Mouse (Mus musculus) forebrain, embryonic 13.5 days (tissue): Measurements from ENCODE around the gene Calhm1. TPM values are rescaled to one million over a fixed set of nuclear protein-coding genes. Genes with fewer than 3 reads are reported as not detected.

Experiments
- ATAC-seq: fragments of 200-750 bp; cut with Nextera tagmentation; 2 replicates; pipeline ENCODE4 v1.8.0; 2017
- H3K27ac ChIP-seq: fragments of 300-500 bp; sonication (generic); 2 replicates; pipeline ENCODE4 v1.5.1; 2015; ENCODE audit warnings: inconsistent platforms, mild to moderate bottlenecking, moderate library complexity
- H3K27me3 ChIP-seq: fragments of 300-500 bp; sonication (generic); 2 replicates; pipeline ENCODE4 v1.6.1; 2015; ENCODE audit warnings: mild to moderate bottlenecking, inconsistent platforms
- H3K36me3 ChIP-seq: fragments of 300-500 bp; sonication (generic); 2 replicates; pipeline ENCODE4 v1.6.1; 2015; ENCODE audit warnings: mild to moderate bottlenecking, inconsistent platforms; ENCODE audit not compliant: poor library complexity, severe bottlenecking
- H3K4me1 ChIP-seq: fragments of 300-500 bp; sonication (generic); 2 replicates; pipeline ENCODE4 v1.6.1; 2015; ENCODE audit warnings: inconsistent platforms
- H3K4me2 ChIP-seq: fragments of 300-500 bp; sonication (generic); 2 replicates; pipeline ENCODE4 v1.6.1; 2015; ENCODE audit warnings: inconsistent platforms, mild to moderate bottlenecking, moderate library complexity
- H3K4me3 ChIP-seq: fragments of 300-500 bp; sonication (generic); 2 replicates; pipeline ENCODE4 v1.5.1; 2015; ENCODE audit warnings: mild to moderate bottlenecking, inconsistent platforms
- H3K9ac ChIP-seq: fragments of 300-500 bp; sonication (generic); 2 replicates; pipeline ENCODE4 v1.6.1; 2015; ENCODE audit warnings: mild to moderate bottlenecking, inconsistent platforms
- H3K9me3 ChIP-seq: fragments of 300-500 bp; sonication (generic); replicated peaks from 2 replicates; pipeline ENCODE4 v1.6.1; 2016; ENCODE audit warnings: inconsistent platforms
- WGBS: fragments of 180-500 bp; shearing (Covaris S2); methylation state at CpG from one replicate; pipeline ENCODE4 v1.1.7; 2015; 5-methylcytosine and 5-hydroxymethylcytosine counted together
- polyA plus RNA-seq: library from polyadenylated mRNA; unstranded; fragments of >200 nt; fragmentation: Nextera tagmentation; extraction: Ambion mirVana; gene quantifications from 2 replicates; pipeline ENCODE4 v1.2.1, GENCODE M21; 2015

Calhm1 gene
- polyA plus RNA-seq, 1 experiment from 2014 or later: not detected

DNA sequence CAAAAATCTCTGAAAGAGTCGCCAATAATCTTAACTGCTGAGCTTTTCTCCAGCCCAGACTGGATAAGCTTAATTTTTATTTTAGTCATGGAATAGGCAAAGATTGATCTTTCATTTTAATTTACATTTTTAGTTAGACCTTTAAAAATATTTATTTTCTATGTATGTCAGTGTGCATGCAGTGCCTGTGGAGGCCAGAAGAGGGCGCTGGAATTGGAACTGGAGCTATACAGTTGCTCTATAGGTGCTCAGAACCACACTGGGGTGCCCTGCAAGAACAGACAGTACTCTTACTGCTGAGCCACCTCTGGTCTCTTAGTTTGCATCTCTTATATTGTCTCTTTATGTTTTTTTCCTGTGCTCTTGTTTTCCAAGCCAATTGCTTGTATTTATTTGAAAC lies 21.3 kb downstream of the Calhm1 start:
- Histone ChIP-seq H3K27me3 (no peaks in the 10 kb centered on the region), H3K4me1 (no peaks in the 10 kb centered on the region), H3K4me3 (no peak overlapping the region), H3K36me3 (peaks cover 73% of the 10 kb centered on the region), H3K9ac (no peak overlapping the region), H3K4me2 (no peak overlapping the region), H3K9me3 (no peaks in the 10 kb centered on the region), H3K27ac (no peak overlapping the region)
- no peak for ATAC-seq
- WGBS: 30% methylated on average over 2 of the region's 2 CpGs

DNA sequence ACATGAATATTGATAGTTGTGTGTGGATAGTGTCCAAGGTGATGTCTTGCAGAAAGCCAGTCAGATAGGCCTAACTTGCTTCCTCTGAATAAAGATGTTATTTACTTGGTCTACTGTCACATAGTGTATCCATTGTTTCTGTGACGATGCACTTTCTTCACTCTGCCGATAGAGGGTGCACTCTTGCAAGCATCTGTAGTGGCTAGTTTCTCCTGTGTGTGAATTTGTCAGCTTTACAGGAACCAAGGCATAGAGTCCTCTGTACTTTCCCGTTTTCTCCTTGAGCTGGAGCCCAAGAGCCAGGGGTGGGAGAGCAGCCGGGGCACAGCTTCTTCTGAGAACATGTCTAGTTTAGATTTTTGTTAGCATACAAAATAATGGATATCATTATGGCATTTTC lies 23.0 kb downstream of the Calhm1 start:
- peaks cover 73% of the 10 kb centered on the region for H3K36me3 ChIP-seq

DNA sequence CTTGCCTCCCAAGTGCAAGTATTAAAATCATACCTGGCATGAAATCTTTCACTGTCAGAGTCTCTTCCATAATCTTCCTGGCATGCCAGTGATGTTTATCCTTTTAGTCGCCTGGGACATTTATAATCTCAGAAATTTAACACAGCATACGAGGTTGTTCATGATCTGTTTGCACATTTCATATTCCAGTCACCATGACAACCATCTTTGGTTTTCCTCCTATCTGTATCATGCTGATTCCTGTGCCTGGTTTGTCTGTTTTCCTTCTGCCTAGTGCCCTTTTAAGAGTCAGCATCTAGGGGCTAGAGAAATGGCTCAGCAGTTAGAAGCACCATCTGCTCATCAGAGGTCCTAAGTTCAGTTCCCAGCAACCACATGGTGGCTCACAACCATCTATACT lies 25.4 kb downstream of the Calhm1 start:
- Histone ChIP-seq H3K27ac (no peak overlapping the region), H3K9ac (no peak overlapping the region), H3K4me2 (no peak overlapping the region), H3K4me3 (no peak overlapping the region), H3K9me3 (no peaks in the 10 kb centered on the region), H3K27me3 (no peaks in the 10 kb centered on the region), H3K4me1 (no peaks in the 10 kb centered on the region), H3K36me3 (peaks cover 76% of the 10 kb centered on the region)
- ATAC-seq: no peak
- 92% methylated on average over 2 of the region's 2 CpGs for WGBS

More for the DNA sequence above, 23.0 kb downstream of the Calhm1 start:
- no peak for ATAC-seq
- WGBS: 41% methylated on average over 4 of the region's 4 CpGs
- Histone ChIP-seq H3K4me1 (no peaks in the 10 kb centered on the region), H3K27me3 (no peaks in the 10 kb centered on the region), H3K9me3 (no peaks in the 10 kb centered on the region), H3K4me3 (no peak overlapping the region), H3K4me2 (no peak overlapping the region), H3K27ac (no peak overlapping the region), H3K9ac (no peak overlapping the region)

DNA sequence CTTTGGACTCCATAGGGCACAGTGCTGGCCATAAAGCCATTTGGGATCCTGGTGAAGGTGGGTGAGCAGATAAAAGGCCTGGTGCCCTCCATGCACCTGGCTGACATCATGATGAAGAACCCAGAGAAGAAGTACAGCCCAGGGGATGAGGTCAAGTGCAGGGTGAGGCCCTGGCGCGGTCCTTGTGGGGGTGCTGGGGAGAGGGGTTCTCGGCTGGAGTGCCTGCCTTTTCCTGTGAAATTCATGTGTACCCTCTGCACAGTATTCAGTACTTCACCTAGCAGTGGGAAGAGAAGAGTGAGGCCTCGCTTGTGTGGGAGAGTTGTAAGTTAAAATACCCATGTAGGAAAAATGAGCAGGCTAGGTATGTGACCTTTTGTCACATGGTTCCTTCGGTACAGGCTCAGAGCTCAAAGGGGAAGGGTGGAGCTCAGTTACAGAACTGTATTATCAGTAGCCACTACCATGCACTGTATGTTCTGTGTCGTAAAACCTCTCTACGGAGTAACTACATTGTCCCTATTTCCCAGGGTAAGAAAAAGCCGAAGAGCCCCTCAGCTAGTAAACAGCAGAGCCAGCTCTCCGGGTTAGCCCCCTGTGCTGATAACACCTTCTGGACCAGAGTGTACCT lies 39.3 kb downstream of the Calhm1 start:
- WGBS: 92% methylated on average over 9 of the region's 9 CpGs
- H3K36me3 ChIP-seq: peaks cover 100% of the 10 kb centered on the region
- ATAC-seq: no peak

DNA sequence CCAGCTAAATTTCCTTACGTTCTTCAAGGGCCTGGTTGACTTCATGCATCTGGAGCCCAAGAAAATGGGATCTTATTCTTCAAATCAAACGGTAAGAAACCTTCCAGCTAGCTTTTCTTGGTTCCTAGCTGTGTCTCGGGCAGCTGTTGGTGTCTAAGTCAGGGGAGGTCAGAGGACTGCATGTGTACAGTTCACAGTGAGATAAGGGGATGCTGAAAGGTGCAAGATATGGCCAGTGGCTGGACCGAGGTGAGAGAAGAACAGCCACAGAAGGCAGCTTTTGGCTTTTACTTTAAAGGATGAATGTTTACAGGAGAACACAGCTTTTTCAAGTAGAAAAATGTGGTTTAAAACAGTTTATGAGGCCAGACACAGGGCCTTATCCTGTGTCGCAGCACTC lies 43.0 kb downstream of the Calhm1 start:
- no peak overlapping the region for H3K4me3 ChIP-seq
- no peak for ATAC-seq
- H3K27ac ChIP-seq: no peak overlapping the region
- no peak overlapping the region for H3K4me2 ChIP-seq
- H3K4me1 ChIP-seq: no peaks in the 10 kb centered on the region
- peaks cover 100% of the 10 kb centered on the region for H3K36me3 ChIP-seq
- no peak overlapping the region for H3K9ac ChIP-seq
- no peaks in the 10 kb centered on the region for H3K9me3 ChIP-seq
- no peaks in the 10 kb centered on the region for H3K27me3 ChIP-seq
- 90% methylated on average over 5 of the region's 5 CpGs for WGBS

More for the DNA sequence above, 39.3 kb downstream of the Calhm1 start:
- H3K27me3 ChIP-seq: no peaks in the 10 kb centered on the region
- no peak overlapping the region for H3K4me3 ChIP-seq
- no peak overlapping the region for H3K4me2 ChIP-seq
- no peaks in the 10 kb centered on the region for H3K4me1 ChIP-seq
- no peak overlapping the region for H3K27ac ChIP-seq
- no peaks in the 10 kb centered on the region for H3K9me3 ChIP-seq
- no peak overlapping the region for H3K9ac ChIP-seq

Other genes with a start within 250 kb of the Calhm1 start
- gene Ina, start 129.6 kb downstream of the Calhm1 start, polyA plus RNA-seq: 206 and 221 TPM in 2 replicates
- gene Nt5c2, start 129.1 kb downstream of the Calhm1 start, polyA plus RNA-seq: 68.8 and 83.9 TPM in 2 replicates
- 26.8 and 30.6 TPM in 2 replicates for gene Pcgf6, start 93.3 kb downstream of the Calhm1 start, polyA plus RNA-seq
- 6.9 and 7.0 TPM in 2 replicates for gene Taf5, start 76.5 kb downstream of the Calhm1 start, polyA plus RNA-seq
- gene Usmg5, start 53.6 kb downstream of the Calhm1 start, polyA plus RNA-seq: 1,392 and 1,705 TPM in 2 replicates
- 9.5 and 10.4 TPM in 2 replicates for gene Pdcd11, start 53.5 kb downstream of the Calhm1 start, polyA plus RNA-seq
- gene Calhm2, start 6.0 kb downstream of the Calhm1 start, polyA plus RNA-seq: 1.0 and 1.4 TPM in 2 replicates
- not detected in 2 replicates for gene Calhm3, start 13.5 kb upstream of the Calhm1 start, polyA plus RNA-seq
- gene Neurl1a, start 34.6 kb upstream of the Calhm1 start, polyA plus RNA-seq: 2.8 and 4.4 TPM in 2 replicates